In the genomic region with DNA sequence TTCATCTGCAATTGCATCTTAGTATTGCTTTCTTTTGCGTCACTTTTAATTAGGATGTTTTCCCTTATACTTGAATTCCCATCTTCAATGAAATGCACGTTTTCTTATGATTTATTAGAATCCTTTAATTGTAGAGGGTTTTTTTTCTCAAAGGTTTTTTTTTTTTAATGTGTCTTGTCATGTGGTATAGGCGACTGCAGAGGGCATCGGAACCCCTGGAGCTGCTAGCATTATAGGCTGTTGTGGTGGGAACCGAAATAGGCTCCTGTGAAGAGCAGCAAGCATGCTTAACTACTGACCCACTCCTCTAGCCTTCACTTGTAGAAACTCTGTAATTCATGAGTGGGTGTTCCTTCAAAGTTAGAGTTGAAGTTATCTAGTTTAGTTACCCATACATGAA, we compare ENCODE assay signal across 8 mouse cellular contexts. TPM values are rescaled to one million over a fixed set of nuclear protein-coding genes. Genes with fewer than 3 reads are reported as not detected.
DNase-seq lines count a peak whose midpoint lies in the region; ATAC-seq and TF ChIP-seq lines count a peak whose summit lies in the region.

No protein-coding gene starts in this region.

- WGBS in kidney, postnatal 0 days = 11% methylated on average over 5 of the region's 5 CpGs
- 13% methylated on average over 5 of the region's 5 CpGs for WGBS in hindbrain, embryonic 13.5 days
- 12% methylated on average over 5 of the region's 5 CpGs for WGBS in midbrain, embryonic 14.5 days

- peak overlapping the region; percentile 98; the same call in 1 of the 2 replicates for H3K9ac ChIP-seq in kidney, postnatal 0 days (ENCODE audit: low read depth, low read length)
- H3K9ac ChIP-seq in hindbrain, embryonic 13.5 days = peak overlapping the region; percentile 99
- H3K9ac ChIP-seq in midbrain, embryonic 14.5 days (replicated peaks; ENCODE audit: low read length) = peak overlapping the region; percentile 98

- no peaks in the 10 kb centered on the region for H3K9me3 ChIP-seq in kidney, postnatal 0 days (replicated peaks; ENCODE audit: low read length)
- H3K9me3 ChIP-seq in hindbrain, embryonic 13.5 days = no peaks in the 10 kb centered on the region
- no peaks in the 10 kb centered on the region for H3K9me3 ChIP-seq in midbrain, embryonic 14.5 days (ENCODE audit: control insufficient read depth, low read length)

- H3K4me3 ChIP-seq in kidney, postnatal 0 days (replicated peaks; ENCODE audit: low read depth, low read length) = peak overlapping the region; percentile 94
- peak overlapping the region; percentile 99 for H3K4me3 ChIP-seq in hindbrain, embryonic 13.5 days
- H3K4me3 ChIP-seq in midbrain, embryonic 14.5 days (replicated peaks; ENCODE audit: low read depth, low read length) = peak overlapping the region; percentile 99

- H3K27me3 ChIP-seq in kidney, postnatal 0 days (ENCODE audit: insufficient read depth, low read length) = no peaks in the 10 kb centered on the region
- no peaks in the 10 kb centered on the region for H3K27me3 ChIP-seq in hindbrain, embryonic 13.5 days
- H3K27me3 ChIP-seq in midbrain, embryonic 14.5 days (ENCODE audit: control insufficient read depth, insufficient read depth, low read length) = no peaks in the 10 kb centered on the region

- ATAC-seq in kidney, postnatal 0 days (replicated peaks; ENCODE audit: low FRiP score, low read depth) = no peak
- no peak for ATAC-seq in hindbrain, embryonic 13.5 days (ENCODE audit: low FRiP score)
- no peak for ATAC-seq in midbrain, embryonic 14.5 days (ENCODE audit: low FRiP score, low TSS enrichment)

- DNase-seq in kidney, postnatal 0 days (ENCODE audit: low spot score) = peak; percentile 49
- no peak for DNase-seq in kidney, adult 8-10 months
- DNase-seq in T-cell, adult 2 months (ENCODE audit: low spot score) = peak; percentile 7
- DNase-seq in midbrain, embryonic 14.5 days = peak; percentile 43
- no peak for DNase-seq in testis, postnatal 14 days (ENCODE audit: low spot score)
- no peak for DNase-seq in left cerebral cortex, postnatal 4 days
- DNase-seq in kidney, adult 18-20 months = no peak

- H3K4me2 ChIP-seq in kidney, postnatal 0 days (ENCODE audit: low read length) = peak overlapping the region; percentile 59
- H3K4me2 ChIP-seq in hindbrain, embryonic 13.5 days = peak overlapping the region; percentile 76
- H3K4me2 ChIP-seq in midbrain, embryonic 14.5 days (ENCODE audit: low read length) = peak overlapping the region; percentile 74

- peaks cover under 1% of the 10 kb centered on the region; the same call in 1 of the 2 replicates for H3K36me3 ChIP-seq in kidney, postnatal 0 days (ENCODE audit: insufficient read depth, low read length)
- H3K36me3 ChIP-seq in hindbrain, embryonic 13.5 days = peaks cover 12% of the 10 kb centered on the region; the same call in 1 of the 2 replicates
- peaks cover 17% of the 10 kb centered on the region for H3K36me3 ChIP-seq in midbrain, embryonic 14.5 days (ENCODE audit: control insufficient read depth, insufficient read depth, low read length)

- no peak overlapping the region for H3K27ac ChIP-seq in kidney, postnatal 0 days
- peak overlapping the region; percentile 97; the same call in 1 of the 2 replicates for H3K27ac ChIP-seq in hindbrain, embryonic 13.5 days
- H3K27ac ChIP-seq in midbrain, embryonic 14.5 days (replicated peaks; ENCODE audit: low read depth, low read length) = no peak overlapping the region

- H3K4me1 ChIP-seq in kidney, postnatal 0 days (replicated peaks; ENCODE audit: insufficient read depth, low read length) = peaks cover 14% of the 10 kb centered on the region; the same call in 1 of the 2 replicates
- peaks cover 30% of the 10 kb centered on the region for H3K4me1 ChIP-seq in hindbrain, embryonic 13.5 days (replicated peaks)
- peaks cover 20% of the 10 kb centered on the region for H3K4me1 ChIP-seq in midbrain, embryonic 14.5 days (ENCODE audit: control insufficient read depth, insufficient read depth, low read length)

- intact Hi-C loops in left cerebral cortex, postnatal 4 days (cut with DNase I) = no loop called here

- no peak; the same call in 1 of the 2 replicates for TF ChIP-seq CTCF in kidney, postnatal 0 days (IDR thresholded peaks at IDR 0.05; ENCODE audit: low read depth)

RNA-seq across cellular contexts. Expression of a gene that starts 1.1 kb away (rescaled TPM):
- 88.9 and 90.6 TPM in 2 replicates for polyA plus RNA-seq in kidney, postnatal 0 days (2015; fragmentation: Nextera tagmentation; extraction: Ambion mirVana)
- polyA plus RNA-seq in hindbrain, embryonic 13.5 days (2015; fragmentation: Nextera tagmentation; extraction: Ambion mirVana) = 83.7 and 85.2 TPM in 2 replicates
- 74.8 and 92.8 TPM in 2 replicates for polyA plus RNA-seq in midbrain, embryonic 14.5 days (2014; fragmentation: Nextera tagmentation; extraction: Ambion mirVana)
- 10 to 100 TPM; 64.0 to 67.1 TPM for total RNA-seq in left cerebral cortex, postnatal 4 days (2021)

RNA-seq across cellular contexts. Expression of a gene that starts 22.0 kb away (rescaled TPM):
- polyA plus RNA-seq in kidney, postnatal 0 days (2015; fragmentation: Nextera tagmentation; extraction: Ambion mirVana) = 210 and 211 TPM in 2 replicates
- polyA plus RNA-seq in hindbrain, embryonic 13.5 days (2015; fragmentation: Nextera tagmentation; extraction: Ambion mirVana) = 203 and 205 TPM in 2 replicates
- polyA plus RNA-seq in midbrain, embryonic 14.5 days (2014; fragmentation: Nextera tagmentation; extraction: Ambion mirVana) = 205 and 227 TPM in 2 replicates
- 10 to 100 TPM; 88.7 to 91.6 TPM for total RNA-seq in left cerebral cortex, postnatal 4 days (2021)

RNA-seq across cellular contexts. Expression of a gene that starts 47.5 kb away (rescaled TPM):
- 2.6 and 2.9 TPM in 2 replicates for polyA plus RNA-seq in kidney, postnatal 0 days (2015; fragmentation: Nextera tagmentation; extraction: Ambion mirVana)
- polyA plus RNA-seq in hindbrain, embryonic 13.5 days (2015; fragmentation: Nextera tagmentation; extraction: Ambion mirVana) = 0.09 TPM in 1 of 2 replicates, not detected in the other
- not detected in 2 replicates for polyA plus RNA-seq in midbrain, embryonic 14.5 days (2014; fragmentation: Nextera tagmentation; extraction: Ambion mirVana)
- total RNA-seq in left cerebral cortex, postnatal 4 days (2021) = not detected

Comparison
In these comparisons a context has a peak if more than half of its experiments do, and no peak if none do; other contexts are left out.
1. DNase-seq: peak in kidney, postnatal 0 days (single experiment), T-cell, adult 2 months (single experiment) and midbrain, embryonic 14.5 days (single experiment); none in kidney, adult 8-10 months (0 of 2), testis, postnatal 14 days (single experiment), left cerebral cortex, postnatal 4 days (single experiment) and kidney, adult 18-20 months (single experiment).
2. Peak in every context shown above with its lines, with median percentiles within 50 percentile points of each other: H3K4me2 ChIP-seq, H3K4me3 ChIP-seq and H3K9ac ChIP-seq.